Mouse (Mus musculus) midbrain, embryonic 14.5 days (tissue): ENCODE measurements around the gene Efna3. TPM values are rescaled to one million over a fixed set of nuclear protein-coding genes. Genes with fewer than 3 reads are reported as not detected.

Source experiments
- ATAC-seq: fragments of 200-750 bp; cut with Nextera tagmentation; 2 replicates; pipeline ENCODE4 v1.8.0; 2017; ENCODE audit warnings: moderate number of reproducible peaks, moderate library complexity; ENCODE audit not compliant: low FRiP score, low TSS enrichment
- DNase-seq: peaks from one replicate; pipeline ENCODE4 v3.0.0-alpha.2; 2015
- H3K27ac ChIP-seq: fragments of 300-500 bp; sonication (generic); replicated peaks from 2 replicates; pipeline ENCODE4 v1.5.1; 2014; ENCODE audit warnings: mild to moderate bottlenecking, low read depth, low read length, moderate library complexity
- H3K27me3 ChIP-seq: fragments of 300-500 bp; sonication (generic); 2 replicates; pipeline ENCODE4 v1.6.1; 2014; ENCODE audit warnings: low read length, control low read depth, mixed read lengths; ENCODE audit not compliant: control insufficient read depth, insufficient read depth
- H3K36me3 ChIP-seq: fragments of 300-500 bp; sonication (generic); 2 replicates; pipeline ENCODE4 v1.6.1; 2014; ENCODE audit warnings: low read length, control low read depth; ENCODE audit not compliant: control insufficient read depth, insufficient read depth
- H3K4me1 ChIP-seq: fragments of 300-500 bp; sonication (generic); 2 replicates; pipeline ENCODE4 v1.6.1; 2014; ENCODE audit warnings: mild to moderate bottlenecking, antibody characterized with exemption, low read length, control low read depth; ENCODE audit not compliant: control insufficient read depth, insufficient read depth
- H3K4me2 ChIP-seq: fragments of 300-500 bp; sonication (generic); 2 replicates; pipeline ENCODE4 v1.6.1; 2014; ENCODE audit warnings: mild to moderate bottlenecking, low read length, moderate library complexity
- H3K4me3 ChIP-seq: fragments of 300-500 bp; sonication (generic); replicated peaks from 2 replicates; pipeline ENCODE4 v1.5.1; 2014; ENCODE audit warnings: low read depth, low read length
- H3K9ac ChIP-seq: fragments of 300-500 bp; sonication (generic); replicated peaks from 2 replicates; pipeline ENCODE4 v1.6.1; 2014; ENCODE audit warnings: mild to moderate bottlenecking, low read length, moderate library complexity
- H3K9me3 ChIP-seq: fragments of 300-500 bp; sonication (generic); 2 replicates; pipeline ENCODE4 v1.6.1; 2016; ENCODE audit warnings: low read length, control low read depth, mixed read lengths; ENCODE audit not compliant: control insufficient read depth
- WGBS: fragments of 180-500 bp; shearing (Covaris S2); extraction: QIAGEN DNeasy Blood & Tissue Kit; methylation state at CpG from one replicate; pipeline ENCODE4 v1.1.7; 2014; 5-methylcytosine and 5-hydroxymethylcytosine counted together
- polyA plus RNA-seq: library from polyadenylated mRNA; unstranded; fragments of >200 nt; fragmentation: Nextera tagmentation; extraction: Ambion mirVana; gene quantifications from 2 replicates; pipeline ENCODE4 v1.2.1, GENCODE M21; 2014

Efna3 gene
- polyA plus RNA-seq, 1 experiment from 2014 or later: 31.1 TPM

- Histone ChIP-seq H3K9ac (peak overlapping the region; percentile 84), H3K27ac (peak overlapping the region; percentile 89), H3K9me3 (no peaks in the 10 kb centered on the region), H3K4me3 (peak overlapping the region; percentile 69), H3K27me3 (peaks cover 25% of the 10 kb centered on the region), H3K4me2 (peak overlapping the region; percentile 80), H3K36me3 (no peaks in the 10 kb centered on the region), H3K4me1 (peaks cover 37% of the 10 kb centered on the region)
- ATAC-seq (peak; percentile 16; the same call in 1 of the 2 replicates), DNase-seq (peak; percentile 68)
- 1% methylated on average over 64 of the region's 66 CpGs for WGBS
Observed at GRCm38 (mm10) chr3:89321183-89322130, 1.3 kb downstream of the Efna3 start.

GRCm38 (mm10) chr3:89320581-89321182, 2.1 kb downstream of the Efna3 start:
- Histone ChIP-seq H3K4me2 (peak overlapping the region; percentile 80), H3K9me3 (no peaks in the 10 kb centered on the region), H3K36me3 (no peaks in the 10 kb centered on the region), H3K27me3 (peaks cover 30% of the 10 kb centered on the region), H3K27ac (peak overlapping the region; percentile 89), H3K4me3 (peak overlapping the region; percentile 69), H3K9ac (peak overlapping the region; percentile 84), H3K4me1 (peaks cover 42% of the 10 kb centered on the region)
- DNase-seq: peak; percentile 82
- ATAC-seq: peak; percentile 40
- under 1% methylated on average over 41 of the region's 41 CpGs for WGBS

DNA sequence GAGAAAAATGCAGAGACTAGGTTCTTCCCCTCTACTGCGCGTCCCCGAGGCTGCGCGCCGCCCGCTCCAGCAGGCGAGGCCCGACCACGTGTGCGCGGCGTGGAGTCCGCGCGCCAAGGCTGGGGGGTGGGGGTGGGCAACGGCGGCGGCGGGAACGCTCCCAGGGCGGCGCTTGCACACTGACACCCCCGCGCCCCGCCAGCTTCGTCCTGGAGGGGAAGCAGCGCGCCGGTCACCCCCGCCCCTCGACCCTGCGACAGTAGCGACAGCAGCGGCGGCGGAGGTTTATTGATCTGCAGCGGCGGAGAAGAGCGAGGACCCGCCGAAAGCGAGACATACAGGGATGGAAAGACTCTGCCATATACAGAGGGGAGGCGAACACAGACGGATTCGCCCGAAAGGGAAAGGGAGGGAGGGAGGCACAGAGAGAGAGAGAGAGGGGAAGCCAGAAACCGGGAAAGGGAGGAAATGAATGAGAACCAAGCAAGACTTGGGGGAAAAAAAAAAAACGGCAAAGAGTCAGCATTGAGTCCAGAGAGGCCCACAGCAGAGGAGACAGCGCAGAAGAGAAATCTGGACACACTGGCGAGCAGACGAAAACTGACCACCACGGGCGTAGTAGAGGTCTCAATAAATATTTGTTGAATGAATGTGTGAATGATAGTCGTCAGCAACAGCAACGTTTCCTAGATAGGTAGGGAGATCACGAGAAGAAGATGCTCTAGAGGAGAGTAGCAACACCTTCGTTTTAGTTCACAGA, 3.0 kb downstream of the Efna3 start:
- Histone ChIP-seq H3K4me3 (peak overlapping the region; percentile 69), H3K36me3 (peaks cover 5% of the 10 kb centered on the region), H3K4me1 (peaks cover 50% of the 10 kb centered on the region), H3K9me3 (no peaks in the 10 kb centered on the region), H3K27me3 (peaks cover 30% of the 10 kb centered on the region), H3K9ac (peak overlapping the region; percentile 52; the same call in 1 of the 2 replicates), H3K4me2 (peak overlapping the region; percentile 80), H3K27ac (peak overlapping the region; percentile 67)
- whole genome bisulfite sequencing: 3% methylated on average over 58 of the region's 58 CpGs
- peak; percentile 69 for DNase-seq
- no peak for ATAC-seq

GRCm38 (mm10) chr3:89318971-89319590, 3.7 kb downstream of the Efna3 start:
- H3K27me3 ChIP-seq: peaks cover 30% of the 10 kb centered on the region
- H3K27ac ChIP-seq: peak overlapping the region; percentile 67
- peak overlapping the region; percentile 52; the same call in 1 of the 2 replicates for H3K9ac ChIP-seq
- ATAC-seq: no peak
- DNase-seq: no peak
- peak overlapping the region; percentile 80 for H3K4me2 ChIP-seq
- peaks cover 12% of the 10 kb centered on the region for H3K36me3 ChIP-seq
- peaks cover 50% of the 10 kb centered on the region for H3K4me1 ChIP-seq
- 6% methylated on average over 21 of the region's 21 CpGs for WGBS
- peak overlapping the region; percentile 69 for H3K4me3 ChIP-seq
- no peaks in the 10 kb centered on the region for H3K9me3 ChIP-seq

GRCm38 (mm10) chr3:89318316-89318715, 4.4 kb downstream of the Efna3 start:
- Histone ChIP-seq H3K36me3 (peaks cover 18% of the 10 kb centered on the region), H3K4me1 (peaks cover 50% of the 10 kb centered on the region), H3K27ac (no peak overlapping the region), H3K4me3 (no peak overlapping the region), H3K27me3 (peaks cover 30% of the 10 kb centered on the region), H3K4me2 (no peak overlapping the region), H3K9ac (no peak overlapping the region), H3K9me3 (no peaks in the 10 kb centered on the region)
- DNase-seq (no peak), ATAC-seq (no peak)
- 72% methylated on average over 8 of the region's 8 CpGs for WGBS

DNA sequence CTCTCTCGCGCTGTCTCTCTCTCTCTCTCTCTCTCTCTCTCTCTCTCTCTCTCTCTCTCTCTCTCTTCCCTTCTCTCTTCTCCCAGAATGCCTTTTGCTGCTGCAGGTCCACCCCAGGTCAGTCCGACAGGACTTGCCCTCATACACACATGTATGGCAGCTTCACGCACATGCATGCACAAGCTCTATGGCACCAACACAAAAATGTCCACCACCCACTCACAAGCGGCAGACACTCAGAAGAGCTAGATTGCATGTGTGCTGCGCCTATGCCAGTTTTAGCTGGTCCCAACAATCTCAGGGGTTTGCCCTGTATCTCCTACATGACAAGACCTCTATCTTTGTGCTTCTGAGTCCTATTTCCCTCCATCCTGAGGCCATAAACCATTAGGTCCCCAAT, 5.5 kb downstream of the Efna3 start:
- Histone ChIP-seq H3K4me3 (no peak overlapping the region), H3K9ac (no peak overlapping the region), H3K27ac (no peak overlapping the region; the same call in 1 of the 2 replicates), H3K4me1 (peaks cover 50% of the 10 kb centered on the region), H3K36me3 (peaks cover 22% of the 10 kb centered on the region), H3K27me3 (peaks cover 30% of the 10 kb centered on the region), H3K9me3 (no peaks in the 10 kb centered on the region), H3K4me2 (0 out of 2 replicates have a peak overlapping the region, but pooled peaks have one; percentile 1)
- WGBS: 54% methylated on average over 6 of the region's 6 CpGs
- DNase-seq: no peak
- no peak for ATAC-seq

- H3K9me3 ChIP-seq: no peaks in the 10 kb centered on the region
- peak overlapping the region; percentile 45 for H3K4me2 ChIP-seq
- H3K27ac ChIP-seq: no peak overlapping the region
- peaks cover 50% of the 10 kb centered on the region for H3K4me1 ChIP-seq
- no peak overlapping the region for H3K9ac ChIP-seq
- peaks cover 30% of the 10 kb centered on the region for H3K27me3 ChIP-seq
- ATAC-seq: no peak
- H3K36me3 ChIP-seq: peaks cover 22% of the 10 kb centered on the region
- WGBS: under 1% methylated on average over 4 of the region's 4 CpGs
- peak; percentile 93 for DNase-seq
- H3K4me3 ChIP-seq: no peak overlapping the region
Observed at GRCm38 (mm10) chr3:89316833-89317232, 5.9 kb downstream of the Efna3 start.
